Mouse (Mus musculus): ENCODE results near the gene Ankra2. TPM values are rescaled to one million over a fixed set of nuclear protein-coding genes. Genes with fewer than 3 reads are reported as not detected.

Gene Ankra2
- polyA plus RNA-seq, 1 experiment: 1.0 TPM

DNA sequence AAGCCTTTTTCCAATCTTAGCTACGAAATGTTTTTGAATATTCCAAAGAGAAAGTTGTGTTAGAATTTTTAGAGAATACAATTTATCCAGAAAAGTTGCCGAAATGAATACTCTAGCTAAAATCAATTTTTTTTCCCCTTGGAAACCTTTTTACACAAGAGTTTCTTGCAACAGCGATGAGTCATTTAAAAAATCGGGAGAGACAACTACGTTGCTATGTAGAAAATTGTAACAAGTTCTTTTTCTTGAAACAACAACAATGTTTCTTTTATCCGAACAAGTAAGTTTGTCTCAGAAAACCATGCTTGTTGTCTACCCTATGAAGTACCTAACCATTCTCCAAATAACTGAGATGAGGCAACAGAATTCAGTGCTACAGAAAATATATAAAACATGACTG lies 55.0 kb downstream of the Ankra2 start:
- TF ChIP-seq TAL1 (IDR thresholded peaks at IDR 0.05; ENCODE audit: low read length) (no peak), GATA1 (IDR thresholded peaks at IDR 0.05; ENCODE audit: low read length) (no peak)
- no peaks in the 10 kb centered on the region for H3K9me3 ChIP-seq (ENCODE audit: control insufficient read depth, low read length)
- H3K4me1 ChIP-seq (ENCODE audit: control insufficient read depth): peaks cover 19% of the 10 kb centered on the region
- H3K36me3 ChIP-seq (ENCODE audit: control insufficient read depth): peaks cover 32% of the 10 kb centered on the region
- peak overlapping the region; percentile 88 for H3K4me3 ChIP-seq (replicated peaks)
- H3K27me3 ChIP-seq (ENCODE audit: control insufficient read depth): no peaks in the 10 kb centered on the region

Other genes with a start within 250 kb of the Ankra2 start
- gene Arhgef28, start 56.6 kb upstream of the Ankra2 start, polyA plus RNA-seq (2012): 0.01 and 0.07 TPM in 2 replicates
- gene Utp15, start within 50 bp of the Ankra2 start, polyA plus RNA-seq (2012): 0.05 and 0.23 TPM in 2 replicates
- gene Gm21976, start 16.8 kb downstream of the Ankra2 start, polyA plus RNA-seq (2012): not detected in 2 replicates
- 12.9 and 15.8 TPM in 2 replicates for gene Btf3, start 53.9 kb downstream of the Ankra2 start, polyA plus RNA-seq (2012)
- not detected in 2 replicates for gene Foxd1, start 91.2 kb downstream of the Ankra2 start, polyA plus RNA-seq (2012)
- gene Gm10320, start 228.9 kb downstream of the Ankra2 start, polyA plus RNA-seq (2012): 0.30 and 0.32 TPM in 2 replicates